Mouse (Mus musculus) heart, adult 2 months (tissue): ENCODE measurements around the gene Pink1.

Source experiments
- CTCF ChIP-seq: fragments of 200-600 bp; IDR thresholded peaks from 2 replicates; pipeline ENCODE4 v1.8.1; 2022; ENCODE audit warnings: antibody characterized with exemption, mild to moderate bottlenecking, moderate library complexity
- EP300 ChIP-seq: fragments of 200-500 bp; IDR thresholded peaks from 2 replicates; pipeline ENCODE4 v1.6.1; 2011; ENCODE audit warnings: low read depth, low read length, control low read depth; ENCODE audit not compliant: insufficient read depth

GRCm38 (mm10) chr4:138286411-138286810 lies 39.7 kb downstream of the Pink1 start:
- TF ChIP-seq CTCF (no peak), EP300 (no peak)
